Mouse (Mus musculus) hindbrain, postnatal 0 days (tissue): ENCODE measurements around the gene A030005K14Rik. TPM values are rescaled to one million over a fixed set of nuclear protein-coding genes. Genes with fewer than 3 reads are reported as not detected.
A peak's percentile ranks its signal among the peaks of the same experiment; 100 is the strongest.

ENCODE experiments used
- ATAC-seq: fragments of 200-750 bp; cut with Nextera tagmentation; 2 replicates; pipeline ENCODE4 v1.8.0; 2017; ENCODE audit warnings: mild to moderate bottlenecking, moderate TSS enrichment, moderate library complexity
- DNase-seq: peaks from one replicate; pipeline ENCODE4 v3.0.0-alpha.2; 2015; ENCODE audit warnings: low spot score
- H3K27ac ChIP-seq: fragments of 300-500 bp; sonication (generic); 2 replicates; pipeline ENCODE4 v1.5.1; 2014; ENCODE audit warnings: mild to moderate bottlenecking
- H3K27me3 ChIP-seq: fragments of 300-500 bp; sonication (generic); 2 replicates; pipeline ENCODE4 v1.6.1; 2014; ENCODE audit warnings: low read length, mixed read lengths; ENCODE audit not compliant: insufficient read depth
- H3K36me3 ChIP-seq: fragments of 300-500 bp; sonication (generic); 2 replicates; pipeline ENCODE4 v1.6.1; 2014; ENCODE audit warnings: low read length, mixed read lengths; ENCODE audit not compliant: insufficient read depth
- H3K4me1 ChIP-seq: fragments of 300-500 bp; sonication (generic); 2 replicates; pipeline ENCODE4 v1.6.1; 2014; ENCODE audit warnings: antibody characterized with exemption, low read length, mixed read lengths; ENCODE audit not compliant: insufficient read depth
- H3K4me2 ChIP-seq: fragments of 300-500 bp; sonication (generic); 2 replicates; pipeline ENCODE4 v1.6.1; 2014; ENCODE audit warnings: low read depth, mild to moderate bottlenecking, low read length, moderate library complexity, mixed read lengths
- H3K4me3 ChIP-seq: fragments of 300-500 bp; sonication (generic); 2 replicates; pipeline ENCODE4 v1.5.1; 2014; ENCODE audit warnings: low read length
- H3K9ac ChIP-seq: fragments of 300-500 bp; sonication (generic); replicated peaks from 2 replicates; pipeline ENCODE4 v1.6.1; 2014; ENCODE audit warnings: mild to moderate bottlenecking, low read length, moderate library complexity, mixed read lengths
- H3K9me3 ChIP-seq: fragments of 300-500 bp; sonication (generic); 2 replicates; pipeline ENCODE4 v1.6.1; 2016; ENCODE audit warnings: low read length, mixed read lengths
- CTCF ChIP-seq: IDR thresholded peaks from 2 replicates; pipeline ENCODE4 v1.5.1; 2016; ENCODE audit warnings: antibody characterized with exemption, control low read depth, low read depth
- WGBS: fragments of 180-500 bp; shearing (Covaris S2); extraction: QIAGEN DNeasy Blood & Tissue Kit; methylation state at CpG from one replicate; pipeline ENCODE4 v1.1.7; 2014; 5-methylcytosine and 5-hydroxymethylcytosine counted together
- polyA plus RNA-seq: library from polyadenylated mRNA; unstranded; fragments of >200 nt; fragmentation: Nextera tagmentation; extraction: Ambion mirVana; gene quantifications from 2 replicates; pipeline ENCODE4 v1.2.1, GENCODE M21; 2015
- total RNA-seq: library from RNA; depleted of rRNA; stranded (reverse); fragments of >200 nt; gene quantifications from 2 replicates; pipeline ENCODE4 v1.2.3, GENCODE M21; 2014

Gene A030005K14Rik
- total and polyA plus RNA-seq, 2 experiments from 2014 or later: not detected

DNA sequence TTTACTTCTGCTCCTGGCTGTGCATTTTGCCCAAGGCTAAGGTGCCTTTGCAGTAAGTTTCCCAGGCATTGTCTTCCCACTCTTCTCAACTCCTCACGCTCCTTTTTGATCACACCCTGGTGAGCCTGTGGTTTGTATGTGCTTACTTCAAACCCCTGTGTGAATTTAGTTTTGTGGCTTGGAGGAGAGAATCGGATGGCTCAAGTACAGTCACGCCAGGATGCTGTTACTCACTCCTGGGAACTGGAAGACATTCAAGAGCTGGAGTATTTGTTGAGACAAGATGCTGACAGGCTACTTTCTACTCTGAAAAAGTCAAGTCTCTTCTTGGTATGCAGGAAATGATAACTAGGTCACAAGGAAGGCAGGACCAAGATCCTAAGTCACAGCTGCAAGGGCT is 32.1 kb upstream of the A030005K14Rik start:
- Histone ChIP-seq H3K27me3 (no peaks in the 10 kb centered on the region), H3K9me3 (no peaks in the 10 kb centered on the region), H3K4me2 (no peak overlapping the region), H3K4me1 (no peaks in the 10 kb centered on the region), H3K9ac (no peak overlapping the region), H3K36me3 (no peaks in the 10 kb centered on the region), H3K27ac (no peak overlapping the region), H3K4me3 (no peak overlapping the region)
- ATAC-seq (no peak), DNase-seq (no peak)
- WGBS: 76% methylated on average over 3 of the region's 3 CpGs
- TF ChIP-seq CTCF: no peak

DNA sequence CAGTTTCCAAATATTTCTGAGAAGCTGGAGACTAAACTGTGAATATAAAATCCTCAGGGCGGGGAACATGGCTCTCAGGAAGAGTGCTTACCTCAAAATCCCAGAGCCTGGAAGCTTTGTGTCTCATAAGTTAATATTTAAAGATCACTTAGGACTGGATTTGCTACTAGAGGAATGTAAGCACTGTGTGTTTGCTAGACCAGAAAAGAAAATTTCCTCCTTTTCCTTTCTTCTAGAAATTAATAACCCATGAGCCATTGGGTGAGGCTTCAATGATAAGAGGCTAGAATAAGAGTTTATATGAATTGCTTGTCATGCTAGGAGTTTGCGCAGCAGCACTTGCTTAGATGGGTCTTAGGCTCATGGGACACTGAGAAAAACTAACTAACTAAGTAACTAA is 25.6 kb upstream of the A030005K14Rik start:
- H3K4me1 ChIP-seq: no peaks in the 10 kb centered on the region
- H3K36me3 ChIP-seq: no peaks in the 10 kb centered on the region

DNA sequence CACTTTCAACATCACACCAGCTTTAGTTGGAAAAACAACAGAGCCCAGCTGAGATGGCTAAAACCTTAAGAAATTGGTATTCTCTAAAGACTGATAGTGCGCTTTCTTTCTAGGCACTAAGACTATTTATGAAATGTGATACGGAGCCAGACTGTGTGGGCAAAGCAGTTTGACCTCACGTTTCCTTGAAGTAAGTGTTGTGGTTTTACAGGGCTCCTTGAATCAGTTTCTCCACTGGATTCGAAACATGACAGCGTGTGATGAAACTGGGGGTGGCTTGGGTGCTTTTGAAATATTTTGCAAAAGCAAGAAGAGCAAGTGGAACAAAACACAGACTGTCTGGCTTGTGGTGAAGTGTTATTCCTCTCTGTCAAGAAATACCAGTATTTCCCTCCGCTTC is 17.8 kb upstream of the A030005K14Rik start:
- H3K9ac ChIP-seq: no peak overlapping the region
- H3K4me2 ChIP-seq: no peak overlapping the region
- ATAC-seq (no peak), DNase-seq (no peak)
- H3K4me1 ChIP-seq: no peaks in the 10 kb centered on the region
- H3K27me3 ChIP-seq: no peaks in the 10 kb centered on the region
- no peaks in the 10 kb centered on the region for H3K9me3 ChIP-seq
- H3K36me3 ChIP-seq: no peaks in the 10 kb centered on the region
- no peak overlapping the region for H3K4me3 ChIP-seq
- WGBS: 85% methylated on average over 6 of the region's 6 CpGs
- H3K27ac ChIP-seq: no peak overlapping the region
- no peak for TF ChIP-seq CTCF

More for the DNA sequence above, 25.6 kb upstream of the A030005K14Rik start:
- Histone ChIP-seq H3K9ac (no peak overlapping the region), H3K27ac (no peak overlapping the region), H3K9me3 (no peaks in the 10 kb centered on the region), H3K4me2 (no peak overlapping the region), H3K4me3 (no peak overlapping the region), H3K27me3 (no peaks in the 10 kb centered on the region)
- WGBS: 96% methylated on average over 2 of the region's 2 CpGs
- DNase-seq (no peak), ATAC-seq (no peak)
- no peak for TF ChIP-seq CTCF

GRCm38 (mm10) chr1:83076190-83076917 is 17.2 kb upstream of the A030005K14Rik start:
- no peaks in the 10 kb centered on the region for H3K27me3 ChIP-seq
- DNase-seq: peak; percentile 86
- no peaks in the 10 kb centered on the region for H3K36me3 ChIP-seq
- no peak overlapping the region; the same call in 1 of the 2 replicates for H3K9ac ChIP-seq
- peak; percentile 95 for TF ChIP-seq CTCF
- WGBS: 39% methylated on average over 11 of the region's 11 CpGs
- no peaks in the 10 kb centered on the region for H3K9me3 ChIP-seq
- H3K4me2 ChIP-seq: peak overlapping the region; percentile 54
- peak; percentile 94 for ATAC-seq
- no peaks in the 10 kb centered on the region for H3K4me1 ChIP-seq
- no peak overlapping the region for H3K27ac ChIP-seq
- H3K4me3 ChIP-seq: peak overlapping the region; percentile 27

- ATAC-seq (peak; percentile 32; the same call in 1 of the 2 replicates), DNase-seq (no peak)
- Histone ChIP-seq H3K27me3 (no peaks in the 10 kb centered on the region), H3K9ac (no peak overlapping the region; the same call in 1 of the 2 replicates), H3K9me3 (no peaks in the 10 kb centered on the region), H3K27ac (no peak overlapping the region), H3K4me2 (peak overlapping the region; percentile 54), H3K36me3 (no peaks in the 10 kb centered on the region), H3K4me1 (no peaks in the 10 kb centered on the region), H3K4me3 (peak overlapping the region; percentile 27)
- 37% methylated on average over 15 of the region's 15 CpGs for WGBS
- no peak for TF ChIP-seq CTCF
Observed at GRCm38 (mm10) chr1:83075526-83076189, 16.5 kb upstream of the A030005K14Rik start.

GRCm38 (mm10) chr1:83067205-83067604 is 8.0 kb upstream of the A030005K14Rik start:
- no peak overlapping the region for H3K27ac ChIP-seq
- whole genome bisulfite sequencing: 75% methylated on average over 10 of the region's 10 CpGs

DNA sequence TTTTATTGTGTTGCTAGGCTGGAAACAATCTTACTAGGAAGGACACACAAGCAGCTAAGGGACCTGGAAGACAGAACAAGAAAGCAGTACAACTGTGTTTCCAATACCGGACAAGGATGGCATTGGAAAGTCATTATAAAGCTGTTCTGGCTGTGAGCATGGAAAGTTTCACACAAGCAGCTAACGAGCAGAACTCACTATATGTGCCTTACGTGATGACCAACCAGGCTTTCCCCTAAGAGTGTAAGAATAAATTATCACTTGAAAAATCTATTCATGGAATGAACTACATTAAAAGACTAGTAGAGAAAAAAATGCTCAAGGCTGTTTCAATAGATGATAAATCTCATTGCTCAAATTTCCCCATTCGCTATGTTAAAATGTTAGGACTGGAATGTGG is 7.4 kb upstream of the A030005K14Rik start:
- H3K27me3 ChIP-seq: no peaks in the 10 kb centered on the region
- H3K4me3 ChIP-seq: no peak overlapping the region
- TF ChIP-seq CTCF: no peak
- no peak for ATAC-seq
- H3K9me3 ChIP-seq: no peaks in the 10 kb centered on the region
- no peak for DNase-seq
- no peak overlapping the region for H3K27ac ChIP-seq
- no peaks in the 10 kb centered on the region for H3K36me3 ChIP-seq
- no peak overlapping the region for H3K4me2 ChIP-seq
- no peaks in the 10 kb centered on the region for H3K4me1 ChIP-seq
- 93% methylated on average over 4 of the region's 4 CpGs for WGBS
- H3K9ac ChIP-seq: no peak overlapping the region

More at GRCm38 (mm10) chr1:83067205-83067604, 8.0 kb upstream of the A030005K14Rik start:
- no peak for DNase-seq
- no peaks in the 10 kb centered on the region for H3K9me3 ChIP-seq
- ATAC-seq: no peak
- no peak overlapping the region for H3K4me3 ChIP-seq
- no peak for TF ChIP-seq CTCF
- H3K4me2 ChIP-seq: no peak overlapping the region
- no peaks in the 10 kb centered on the region for H3K4me1 ChIP-seq
- no peaks in the 10 kb centered on the region for H3K36me3 ChIP-seq
- H3K27me3 ChIP-seq: no peaks in the 10 kb centered on the region
- H3K9ac ChIP-seq: no peak overlapping the region
